Mouse (Mus musculus): ENCODE measurements at regions not wholly inside any gene's neighbourhood (a gene's known extent, or its start where the extent isn't known, plus 50 kb on each side); places are given as distances from the start of the nearest gene placed in this dataset.

GRCm38 (mm10) chr8:92171578-92171977 is 185.8 kb upstream of the Irx5 start:
- no peak overlapping the region for H3K9ac ChIP-seq (replicated peaks; ENCODE audit: low read depth)
- no peak for ATAC-seq
- no peak for DNase-seq (ENCODE audit: low spot score)
- no peak overlapping the region for H3K4me3 ChIP-seq (ENCODE audit: low read depth, low read length)
- 52% methylated on average over 2 of the region's 2 CpGs for WGBS
- no peak overlapping the region for H3K4me2 ChIP-seq (replicated peaks; ENCODE audit: low read depth, low read length)
- H3K4me1 ChIP-seq (ENCODE audit: insufficient read depth, low read depth, low read length): no peaks in the 10 kb centered on the region
- TF ChIP-seq CTCF (IDR thresholded peaks at IDR 0.05): no peak
- TF ChIP-seq EP300 (IDR thresholded peaks at IDR 0.05): no peak
- H3K27me3 ChIP-seq (replicated peaks; ENCODE audit: insufficient read depth, low read length): no peaks in the 10 kb centered on the region
- H3K9me3 ChIP-seq (ENCODE audit: low read length): no peaks in the 10 kb centered on the region
- no peak overlapping the region for H3K27ac ChIP-seq (ENCODE audit: low read length)
- H3K36me3 ChIP-seq (ENCODE audit: insufficient read depth, low read length): no peaks in the 10 kb centered on the region

GRCm38 (mm10) chr8:92167340-92167783 is 190.1 kb upstream of the Irx5 start:
- H3K9me3 ChIP-seq (ENCODE audit: low read length): no peaks in the 10 kb centered on the region
- H3K4me1 ChIP-seq (ENCODE audit: insufficient read depth, low read depth, low read length): no peaks in the 10 kb centered on the region
- WGBS: 30% methylated on average over 4 of the region's 4 CpGs
- no peak overlapping the region for H3K9ac ChIP-seq (replicated peaks; ENCODE audit: low read depth)
- no peak overlapping the region for H3K4me2 ChIP-seq (replicated peaks; ENCODE audit: low read depth, low read length)
- H3K27me3 ChIP-seq (replicated peaks; ENCODE audit: insufficient read depth, low read length): no peaks in the 10 kb centered on the region
- H3K4me3 ChIP-seq (ENCODE audit: low read depth, low read length): no peak overlapping the region
- H3K27ac ChIP-seq (ENCODE audit: low read length): no peak overlapping the region
- TF ChIP-seq EP300 (IDR thresholded peaks at IDR 0.05) (no peak), CTCF (IDR thresholded peaks at IDR 0.05) (no peak)
- ATAC-seq (no peak), DNase-seq (ENCODE audit: low spot score) (no peak)
- H3K36me3 ChIP-seq (ENCODE audit: insufficient read depth, low read length): no peaks in the 10 kb centered on the region

GRCm38 (mm10) chr8:92165306-92165705 is 192.1 kb upstream of the Irx5 start:
- H3K27me3 ChIP-seq (replicated peaks; ENCODE audit: insufficient read depth, low read length): no peaks in the 10 kb centered on the region
- H3K4me3 ChIP-seq (ENCODE audit: low read depth, low read length): no peak overlapping the region
- H3K9me3 ChIP-seq (ENCODE audit: low read length): no peaks in the 10 kb centered on the region
- H3K9ac ChIP-seq (replicated peaks; ENCODE audit: low read depth): no peak overlapping the region
- TF ChIP-seq CTCF (IDR thresholded peaks at IDR 0.05) (no peak), EP300 (IDR thresholded peaks at IDR 0.05) (no peak)
- no peak overlapping the region for H3K4me2 ChIP-seq (replicated peaks; ENCODE audit: low read depth, low read length)
- H3K4me1 ChIP-seq (ENCODE audit: insufficient read depth, low read depth, low read length): no peaks in the 10 kb centered on the region
- ATAC-seq (no peak), DNase-seq (ENCODE audit: low spot score) (peak; percentile 51)
- H3K27ac ChIP-seq (ENCODE audit: low read length): no peak overlapping the region
- 68% methylated on average over 6 of the region's 6 CpGs for WGBS
- H3K36me3 ChIP-seq (ENCODE audit: insufficient read depth, low read length): no peaks in the 10 kb centered on the region

DNA sequence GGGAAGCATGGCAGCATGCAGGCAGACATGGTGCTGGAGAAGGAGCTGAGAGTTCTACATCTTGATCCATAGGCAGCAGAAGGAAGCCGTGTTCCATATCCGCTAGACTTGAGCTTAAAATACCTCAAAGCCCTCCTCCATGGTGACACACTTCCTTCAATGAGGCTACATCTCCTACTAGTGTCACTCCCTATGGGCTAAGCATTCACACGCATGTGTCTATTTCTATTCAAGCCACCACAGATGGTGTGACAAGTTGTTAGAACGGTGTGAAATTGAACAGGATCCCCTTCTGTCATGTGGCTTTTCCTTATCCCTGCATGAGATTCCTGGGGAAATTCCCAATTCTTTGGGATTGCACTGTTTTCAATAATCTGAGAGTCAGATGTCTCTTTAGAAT is 192.9 kb upstream of the Irx5 start:
- Histone ChIP-seq H3K4me3 (ENCODE audit: low read depth, low read length) (no peak overlapping the region), H3K27me3 (replicated peaks; ENCODE audit: insufficient read depth, low read length) (no peaks in the 10 kb centered on the region), H3K27ac (ENCODE audit: low read length) (no peak overlapping the region), H3K9ac (replicated peaks; ENCODE audit: low read depth) (no peak overlapping the region), H3K4me2 (replicated peaks; ENCODE audit: low read depth, low read length) (no peak overlapping the region), H3K36me3 (ENCODE audit: insufficient read depth, low read length) (no peaks in the 10 kb centered on the region), H3K9me3 (ENCODE audit: low read length) (no peaks in the 10 kb centered on the region), H3K4me1 (ENCODE audit: insufficient read depth, low read depth, low read length) (no peaks in the 10 kb centered on the region)
- 95% methylated on average over 4 of the region's 4 CpGs for WGBS
- ATAC-seq: no peak
- no peak for DNase-seq (ENCODE audit: low spot score)
- TF ChIP-seq CTCF (IDR thresholded peaks at IDR 0.05): no peak
- TF ChIP-seq EP300 (IDR thresholded peaks at IDR 0.05): no peak

DNA sequence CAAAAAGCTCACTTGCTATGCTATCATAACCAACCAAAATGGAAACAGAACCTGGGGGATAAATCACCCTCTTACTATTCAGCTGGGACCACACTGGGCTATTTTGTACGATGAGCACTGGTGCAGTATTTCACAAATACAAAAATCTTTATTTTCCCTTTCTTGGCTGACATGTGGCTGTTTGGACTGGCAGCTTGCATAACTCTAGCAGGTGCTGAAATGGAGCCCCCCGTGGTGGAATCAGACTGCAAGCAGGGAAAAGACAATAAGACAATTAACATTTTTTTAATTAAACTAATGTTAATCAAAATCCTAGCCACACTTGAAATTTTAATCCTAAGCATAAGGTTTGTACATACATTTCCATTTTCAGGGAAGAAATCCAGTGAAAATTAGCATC is 196.4 kb upstream of the Irx5 start:
- no peak for TF ChIP-seq CTCF (IDR thresholded peaks at IDR 0.05)
- TF ChIP-seq EP300 (IDR thresholded peaks at IDR 0.05): no peak

GRCm38 (mm10) chr8:92158219-92158618 is 199.2 kb upstream of the Irx5 start:
- Histone ChIP-seq H3K4me3 (ENCODE audit: low read depth, low read length) (peak overlapping the region; percentile 24), H3K27me3 (replicated peaks; ENCODE audit: insufficient read depth, low read length) (no peaks in the 10 kb centered on the region), H3K9ac (replicated peaks; ENCODE audit: low read depth) (no peak overlapping the region), H3K4me1 (ENCODE audit: insufficient read depth, low read depth, low read length) (no peaks in the 10 kb centered on the region), H3K4me2 (replicated peaks; ENCODE audit: low read depth, low read length) (peak overlapping the region; percentile 22; the same call in 1 of the 2 replicates), H3K9me3 (ENCODE audit: low read length) (no peaks in the 10 kb centered on the region), H3K36me3 (ENCODE audit: insufficient read depth, low read length) (no peaks in the 10 kb centered on the region), H3K27ac (ENCODE audit: low read length) (peak overlapping the region; percentile 26; the same call in 1 of the 2 replicates)
- ATAC-seq (peak; percentile 76), DNase-seq (ENCODE audit: low spot score) (peak; percentile 81)
- WGBS: 34% methylated on average over 10 of the region's 10 CpGs
- TF ChIP-seq EP300 (IDR thresholded peaks at IDR 0.05) (0 out of 2 replicates have a peak, but pooled peaks have one; percentile 53), CTCF (IDR thresholded peaks at IDR 0.05) (no peak)

More for the DNA sequence above, 196.4 kb upstream of the Irx5 start:
- no peaks in the 10 kb centered on the region for H3K27me3 ChIP-seq (replicated peaks; ENCODE audit: insufficient read depth, low read length)
- H3K36me3 ChIP-seq (ENCODE audit: insufficient read depth, low read length): no peaks in the 10 kb centered on the region
- DNase-seq (ENCODE audit: low spot score) (no peak), ATAC-seq (no peak)
- no peak overlapping the region for H3K27ac ChIP-seq (ENCODE audit: low read length)
- 69% methylated on average over 2 of the region's 2 CpGs for WGBS
- no peak overlapping the region for H3K4me3 ChIP-seq (ENCODE audit: low read depth, low read length)
- H3K4me2 ChIP-seq (replicated peaks; ENCODE audit: low read depth, low read length): no peak overlapping the region
- no peaks in the 10 kb centered on the region for H3K9me3 ChIP-seq (ENCODE audit: low read length)
- H3K4me1 ChIP-seq (ENCODE audit: insufficient read depth, low read depth, low read length): no peaks in the 10 kb centered on the region
- no peak overlapping the region for H3K9ac ChIP-seq (replicated peaks; ENCODE audit: low read depth)

GRCm38 (mm10) chr8:92152478-92152877 is 204.9 kb upstream of the Irx5 start:
- H3K36me3 ChIP-seq (ENCODE audit: insufficient read depth, low read length): no peaks in the 10 kb centered on the region
- H3K4me1 ChIP-seq (ENCODE audit: insufficient read depth, low read depth, low read length): no peaks in the 10 kb centered on the region
- H3K4me3 ChIP-seq (ENCODE audit: low read depth, low read length): no peak overlapping the region
- DNase-seq (ENCODE audit: low spot score) (no peak), ATAC-seq (no peak)
- no peak overlapping the region for H3K9ac ChIP-seq (replicated peaks; ENCODE audit: low read depth)
- H3K4me2 ChIP-seq (replicated peaks; ENCODE audit: low read depth, low read length): no peak overlapping the region
- H3K27ac ChIP-seq (ENCODE audit: low read length): no peak overlapping the region
- no peaks in the 10 kb centered on the region for H3K9me3 ChIP-seq (ENCODE audit: low read length)
- WGBS: 57% methylated on average over 5 of the region's 5 CpGs
- no peak for TF ChIP-seq CTCF (IDR thresholded peaks at IDR 0.05)
- no peak for TF ChIP-seq EP300 (IDR thresholded peaks at IDR 0.05)
- H3K27me3 ChIP-seq (replicated peaks; ENCODE audit: insufficient read depth, low read length): no peaks in the 10 kb centered on the region

Measured in lung, postnatal 0 days (tissue).